Mouse (Mus musculus) limb, embryonic 12.5 days (tissue): ENCODE results near the gene Sesn2. TPM values are rescaled to one million over a fixed set of nuclear protein-coding genes. Genes with fewer than 3 reads are reported as not detected.

Source experiments
- ATAC-seq: fragments of 200-750 bp; cut with Nextera tagmentation; 2 replicates; pipeline ENCODE4 v1.8.0; 2017; ENCODE audit warnings: low read depth, moderate TSS enrichment; ENCODE audit not compliant: insufficient number of reproducible peaks, insufficient read depth, low FRiP score, low TSS enrichment
- H3K27ac ChIP-seq: fragments of 300-500 bp; sonication (generic); 2 replicates; pipeline ENCODE4 v1.5.1; 2016; ENCODE audit warnings: mild to moderate bottlenecking, moderate library complexity
- H3K27me3 ChIP-seq: fragments of 300-500 bp; sonication (generic); 2 replicates; pipeline ENCODE4 v1.6.1; 2016; ENCODE audit warnings: mild to moderate bottlenecking, moderate library complexity
- H3K36me3 ChIP-seq: fragments of 300-500 bp; sonication (generic); 2 replicates; pipeline ENCODE4 v1.6.1; 2016; ENCODE audit warnings: mild to moderate bottlenecking, moderate library complexity
- H3K4me1 ChIP-seq: fragments of 300-500 bp; sonication (generic); replicated peaks from 2 replicates; pipeline ENCODE4 v1.6.1; 2016
- H3K4me2 ChIP-seq: fragments of 300-500 bp; sonication (generic); 2 replicates; pipeline ENCODE4 v1.6.1; 2016; ENCODE audit warnings: mild to moderate bottlenecking, moderate library complexity
- H3K4me3 ChIP-seq: fragments of 300-500 bp; sonication (generic); replicated peaks from 2 replicates; pipeline ENCODE4 v1.5.1; 2016; ENCODE audit warnings: mild to moderate bottlenecking
- H3K9ac ChIP-seq: fragments of 300-500 bp; sonication (generic); replicated peaks from 2 replicates; pipeline ENCODE4 v1.6.1; 2016; ENCODE audit warnings: mild to moderate bottlenecking, moderate library complexity
- H3K9me3 ChIP-seq: fragments of 300-500 bp; sonication (generic); 2 replicates; pipeline ENCODE4 v1.6.1; 2016; ENCODE audit warnings: mild to moderate bottlenecking, moderate library complexity
- WGBS: fragments of 180-500 bp; shearing (Covaris S2); methylation state at CpG from one replicate; pipeline ENCODE4 v1.1.7; 2016; 5-methylcytosine and 5-hydroxymethylcytosine counted together
- polyA plus RNA-seq: library from polyadenylated mRNA; unstranded; fragments of >200 nt; fragmentation: Nextera tagmentation; extraction: Ambion mirVana; gene quantifications from 2 replicates; pipeline ENCODE4 v1.2.1, GENCODE M21; 2016

Sesn2 gene
- polyA plus RNA-seq, 1 experiment from 2014 or later: 11.3 TPM

DNA sequence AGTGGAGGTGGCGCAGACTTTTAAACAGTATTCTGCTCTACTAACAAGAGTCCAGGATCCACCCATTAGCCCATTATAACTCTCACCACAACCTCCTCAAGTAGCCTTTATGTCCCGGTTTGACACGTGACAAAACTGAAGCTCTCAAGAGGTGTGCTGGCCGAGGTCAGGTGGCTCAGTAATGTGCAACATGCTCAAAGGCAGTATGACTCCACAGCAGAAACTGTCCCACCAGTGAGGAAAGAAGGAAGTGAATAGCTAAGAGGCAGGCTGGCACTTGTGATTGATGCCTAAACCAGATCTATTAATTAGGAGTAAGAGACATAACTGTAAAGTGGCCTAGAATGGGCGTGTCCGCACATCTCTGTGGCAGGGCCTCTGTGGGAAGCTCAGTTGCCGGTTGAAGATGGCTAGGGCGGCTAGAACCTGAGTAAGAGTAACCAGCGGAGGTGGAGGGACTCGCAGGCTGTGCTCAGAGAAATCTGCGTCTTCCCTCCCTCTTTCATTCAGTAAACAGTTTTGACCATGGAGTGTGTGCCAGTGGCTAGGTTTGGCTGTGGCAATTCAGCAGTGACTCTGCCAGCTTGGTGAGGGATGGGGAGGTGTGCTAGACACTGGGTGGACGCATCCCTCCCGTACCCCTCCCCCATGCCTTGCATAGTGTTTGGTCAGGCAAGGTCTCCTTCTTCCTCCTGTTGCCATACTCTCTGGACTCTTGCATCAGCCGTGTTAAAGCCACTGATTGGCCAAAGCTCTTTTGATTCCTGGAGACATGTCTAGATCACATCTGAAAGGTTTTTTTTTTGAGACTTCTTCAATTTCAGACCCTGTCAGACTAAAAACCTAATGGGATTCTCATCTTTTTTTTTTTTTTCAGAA is 3.3 kb upstream of the Sesn2 start:
- Histone ChIP-seq H3K27ac (no peak overlapping the region), H3K36me3 (no peaks in the 10 kb centered on the region), H3K4me3 (no peak overlapping the region), H3K9ac (no peak overlapping the region), H3K9me3 (no peaks in the 10 kb centered on the region), H3K4me2 (peak overlapping the region; percentile 89), H3K27me3 (no peaks in the 10 kb centered on the region), H3K4me1 (peaks cover 20% of the 10 kb centered on the region)
- no peak for ATAC-seq
- 28% methylated on average over 14 of the region's 14 CpGs for WGBS

DNA sequence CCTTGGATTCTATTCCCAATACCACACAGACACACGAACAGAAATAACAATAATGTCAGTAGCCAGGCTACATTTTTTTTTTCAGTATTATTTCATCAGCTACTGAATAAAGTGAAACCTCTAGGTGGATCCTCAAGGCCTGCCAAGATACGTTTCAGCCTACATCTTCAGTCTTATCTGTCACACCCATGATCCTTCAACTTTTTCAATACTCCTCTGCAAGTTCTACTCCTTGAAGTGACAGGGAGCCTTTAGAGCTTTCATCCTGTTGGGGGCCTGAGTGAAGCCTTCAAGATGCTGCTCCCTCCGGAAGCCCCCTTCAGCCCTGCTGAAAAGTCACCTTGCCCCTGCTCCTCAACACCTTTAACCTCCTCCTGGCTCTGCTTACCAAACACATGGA is 1.8 kb upstream of the Sesn2 start:
- no peak overlapping the region for H3K27ac ChIP-seq
- H3K4me2 ChIP-seq: no peak overlapping the region
- peaks cover 21% of the 10 kb centered on the region for H3K4me1 ChIP-seq
- no peaks in the 10 kb centered on the region for H3K9me3 ChIP-seq
- H3K9ac ChIP-seq: no peak overlapping the region
- H3K4me3 ChIP-seq: no peak overlapping the region
- 77% methylated on average over 3 of the region's 3 CpGs for WGBS
- ATAC-seq: no peak
- no peaks in the 10 kb centered on the region for H3K36me3 ChIP-seq
- no peaks in the 10 kb centered on the region for H3K27me3 ChIP-seq

DNA sequence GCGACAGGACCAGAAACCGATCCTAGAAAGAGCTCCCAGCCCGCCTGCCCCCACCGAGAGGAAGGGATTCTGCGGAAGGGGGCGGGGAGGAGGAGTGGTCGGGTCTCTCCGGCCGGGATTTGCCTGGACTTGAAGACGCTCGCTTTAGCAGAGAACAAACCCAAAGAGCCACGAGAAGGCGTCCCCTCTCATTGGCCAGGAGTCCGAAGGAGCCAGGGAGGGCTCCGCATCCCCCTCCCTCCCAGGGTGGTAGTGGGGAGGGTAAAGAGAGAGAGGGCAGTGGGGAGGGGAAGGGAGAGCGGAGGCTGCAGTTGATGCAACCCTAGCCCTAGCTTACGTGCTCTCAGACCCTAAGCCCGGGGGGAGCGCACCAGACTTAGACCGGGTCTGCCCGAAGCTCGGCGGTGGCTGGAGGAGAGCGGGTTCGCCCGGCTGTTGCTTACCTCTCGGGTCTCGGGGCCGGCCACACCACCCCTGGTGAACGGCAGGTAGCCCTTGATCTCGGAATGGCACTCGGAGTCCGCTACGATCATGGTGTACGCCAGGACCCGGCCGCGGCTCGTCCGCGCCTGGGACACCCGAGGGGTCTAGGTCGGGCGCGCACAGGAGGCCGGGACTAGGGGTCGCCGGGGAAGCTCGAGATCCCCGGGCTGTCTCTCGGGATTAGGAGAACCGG is 542 bp downstream of the Sesn2 start:
- Histone ChIP-seq H3K27me3 (no peaks in the 10 kb centered on the region; the same call in 1 of the 2 replicates), H3K9ac (peak overlapping the region; percentile 71), H3K9me3 (no peaks in the 10 kb centered on the region), H3K27ac (peak overlapping the region; percentile 81), H3K4me1 (peaks cover 21% of the 10 kb centered on the region), H3K36me3 (no peaks in the 10 kb centered on the region), H3K4me3 (peak overlapping the region; percentile 65), H3K4me2 (peak overlapping the region; percentile 86)
- peak; percentile 77 for ATAC-seq
- WGBS: under 1% methylated on average over 52 of the region's 52 CpGs

DNA sequence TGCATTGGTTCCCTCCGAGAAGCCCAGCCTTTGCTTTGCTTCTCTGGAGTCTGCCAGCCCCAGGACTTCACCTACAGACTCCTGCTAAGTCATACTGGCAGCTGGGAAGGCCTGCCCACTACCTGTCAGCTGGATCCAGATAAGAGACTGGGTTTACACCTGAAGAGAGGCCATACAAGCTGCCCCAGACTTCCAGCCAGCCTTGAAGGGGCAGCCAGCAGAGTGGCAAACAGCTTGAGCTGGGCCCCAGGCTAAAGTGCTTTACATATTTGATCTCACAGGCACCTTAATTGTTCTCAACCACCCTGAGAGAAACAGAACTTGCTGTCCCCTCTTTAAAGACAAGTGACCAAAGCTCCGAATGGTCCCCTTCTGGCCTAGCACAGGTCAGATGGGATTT is 3.1 kb downstream of the Sesn2 start:
- Histone ChIP-seq H3K4me1 (peaks cover 8% of the 10 kb centered on the region), H3K27me3 (no peaks in the 10 kb centered on the region; the same call in 1 of the 2 replicates), H3K9me3 (no peaks in the 10 kb centered on the region), H3K4me3 (no peak overlapping the region), H3K9ac (peak overlapping the region; percentile 8; the same call in 1 of the 2 replicates), H3K36me3 (no peaks in the 10 kb centered on the region), H3K4me2 (no peak overlapping the region), H3K27ac (no peak overlapping the region)
- ATAC-seq: no peak
- 38% methylated on average over 2 of the region's 2 CpGs for WGBS

DNA sequence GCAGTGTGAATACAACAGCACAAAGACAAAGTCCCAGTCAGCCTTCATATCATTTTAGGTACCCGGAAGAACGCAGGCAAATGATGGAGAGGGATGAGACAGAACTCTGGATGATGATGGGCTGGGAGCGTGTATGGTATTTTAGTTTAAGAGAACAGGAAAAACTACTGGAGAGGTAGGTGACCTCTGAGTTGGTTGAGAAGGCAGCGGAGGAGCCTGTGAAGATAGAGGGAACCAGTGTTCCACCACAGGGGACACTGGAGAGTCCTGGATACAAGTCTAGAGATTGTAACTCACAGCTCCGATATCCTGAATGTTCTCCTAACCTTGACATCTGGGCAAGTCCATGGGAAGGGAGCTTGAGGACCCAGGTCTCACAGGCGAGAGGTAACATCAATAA is 4.1 kb downstream of the Sesn2 start:
- ATAC-seq: no peak
- Histone ChIP-seq H3K4me1 (peaks cover 8% of the 10 kb centered on the region), H3K9me3 (no peaks in the 10 kb centered on the region), H3K4me3 (no peak overlapping the region), H3K36me3 (no peaks in the 10 kb centered on the region), H3K9ac (no peak overlapping the region), H3K4me2 (no peak overlapping the region), H3K27me3 (no peaks in the 10 kb centered on the region; the same call in 1 of the 2 replicates), H3K27ac (no peak overlapping the region)
- WGBS: 80% methylated on average over 6 of the region's 6 CpGs

DNA sequence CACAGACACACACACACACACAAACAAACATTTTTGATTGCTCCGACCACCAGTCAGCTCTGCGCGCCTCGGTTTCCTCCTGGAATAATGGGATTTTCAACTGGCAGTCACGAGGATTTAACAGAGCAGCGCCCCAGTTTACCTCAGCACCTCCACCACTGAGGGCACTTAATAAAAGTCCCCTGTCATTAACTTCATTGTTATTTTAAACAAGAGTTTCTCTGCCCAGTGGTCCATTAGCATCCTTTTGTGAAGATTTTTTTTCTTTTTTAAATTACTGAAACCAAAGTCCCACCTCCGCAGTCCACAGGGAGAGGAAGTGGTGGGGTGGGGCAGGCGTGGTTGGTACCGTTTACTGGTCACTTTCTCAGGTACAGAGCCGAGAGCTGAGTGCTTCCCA is 4.5 kb downstream of the Sesn2 start:
- Histone ChIP-seq H3K9me3 (no peaks in the 10 kb centered on the region), H3K36me3 (no peaks in the 10 kb centered on the region), H3K27me3 (no peaks in the 10 kb centered on the region; the same call in 1 of the 2 replicates), H3K4me3 (no peak overlapping the region), H3K4me2 (no peak overlapping the region), H3K27ac (no peak overlapping the region), H3K9ac (no peak overlapping the region), H3K4me1 (peaks cover 8% of the 10 kb centered on the region)
- ATAC-seq: no peak
- 40% methylated on average over 10 of the region's 10 CpGs for WGBS

DNA sequence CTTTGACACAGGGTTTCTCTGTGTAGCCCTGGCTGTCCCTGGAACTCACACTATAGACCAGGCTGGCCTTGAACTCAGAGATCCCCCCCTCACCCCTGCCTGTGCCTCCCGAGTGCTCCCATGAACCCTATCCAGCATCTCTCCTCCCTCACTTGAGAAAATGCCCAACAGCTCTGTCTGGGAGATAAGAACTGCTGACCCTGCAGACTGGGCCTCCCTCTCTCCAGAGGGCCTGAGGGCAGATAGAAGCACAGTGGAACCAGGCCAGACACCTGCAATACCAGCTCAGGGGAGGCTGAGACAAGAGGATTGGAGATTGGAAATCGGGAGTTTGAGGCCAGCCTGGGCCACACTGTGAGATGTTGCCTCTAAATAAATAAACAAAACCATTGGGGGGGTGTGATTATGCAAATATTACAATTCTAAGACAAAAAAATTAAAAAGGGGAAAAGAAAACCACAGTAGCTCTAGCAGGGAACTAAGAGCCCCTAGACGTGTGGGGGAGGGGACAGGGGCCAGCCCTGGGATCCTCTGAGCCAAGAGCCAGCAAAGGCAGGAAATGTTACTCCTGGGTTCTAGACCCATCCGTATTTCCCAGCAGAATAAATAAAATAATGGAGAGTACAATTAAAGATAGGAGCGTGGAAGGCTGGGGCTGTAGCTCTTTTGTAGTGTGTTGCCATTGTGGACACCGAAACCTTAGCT is 5.1 kb downstream of the Sesn2 start:
- H3K4me1 ChIP-seq: peaks cover 6% of the 10 kb centered on the region
- no peak overlapping the region for H3K4me2 ChIP-seq
- H3K9ac ChIP-seq: no peak overlapping the region
- ATAC-seq: no peak
- no peaks in the 10 kb centered on the region; the same call in 1 of the 2 replicates for H3K27me3 ChIP-seq
- no peaks in the 10 kb centered on the region for H3K36me3 ChIP-seq
- WGBS: 68% methylated on average over 6 of the region's 6 CpGs
- no peaks in the 10 kb centered on the region for H3K9me3 ChIP-seq
- no peak overlapping the region for H3K27ac ChIP-seq
- H3K4me3 ChIP-seq: no peak overlapping the region

DNA sequence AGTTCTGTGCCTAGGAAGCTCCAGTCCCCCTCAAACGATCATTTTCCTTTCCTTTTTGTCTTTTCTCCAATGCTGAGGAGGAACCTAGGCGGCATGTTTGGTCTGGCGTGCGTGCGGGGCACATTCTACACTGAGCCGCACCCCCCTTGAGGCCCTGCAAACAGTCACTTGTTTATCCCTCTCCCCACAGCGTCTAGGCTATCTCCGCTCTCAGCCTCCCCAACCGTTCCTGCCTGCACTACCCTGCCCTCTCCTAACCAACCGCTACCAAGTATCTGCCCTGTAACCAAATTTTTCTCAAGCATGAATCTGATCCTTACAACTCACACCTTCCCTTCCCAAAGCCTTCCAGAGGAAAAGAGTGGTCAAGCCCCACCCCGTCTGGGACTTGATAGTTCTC is 7.0 kb downstream of the Sesn2 start:
- Histone ChIP-seq H3K4me1 (no peaks in the 10 kb centered on the region), H3K4me3 (no peak overlapping the region), H3K36me3 (peaks cover 13% of the 10 kb centered on the region; the same call in 1 of the 2 replicates), H3K9ac (no peak overlapping the region), H3K27ac (no peak overlapping the region), H3K9me3 (no peaks in the 10 kb centered on the region), H3K4me2 (no peak overlapping the region), H3K27me3 (no peaks in the 10 kb centered on the region; the same call in 1 of the 2 replicates)
- WGBS: 89% methylated on average over 11 of the region's 11 CpGs
- no peak for ATAC-seq

DNA sequence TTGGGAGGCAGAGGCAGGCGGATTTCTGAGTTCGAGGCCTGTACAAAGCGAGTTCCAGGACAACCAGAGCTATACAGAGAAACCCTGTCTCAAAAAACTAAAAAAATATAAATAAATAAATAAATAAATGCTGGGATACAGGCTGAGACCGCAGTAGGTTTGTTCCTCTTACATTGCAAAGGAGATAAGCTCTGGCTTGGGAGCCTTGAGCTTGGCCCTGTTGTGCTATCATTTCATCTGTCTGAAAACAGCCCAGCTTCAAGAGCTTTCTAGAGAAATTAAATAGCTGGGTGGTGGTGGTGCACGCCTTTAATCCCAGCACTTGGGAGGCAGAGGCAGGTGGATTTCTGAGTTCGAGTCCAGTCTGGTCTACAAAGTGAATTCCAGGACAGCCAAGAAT is 8.7 kb downstream of the Sesn2 start:
- Histone ChIP-seq H3K27ac (no peak overlapping the region), H3K4me1 (no peaks in the 10 kb centered on the region), H3K27me3 (no peaks in the 10 kb centered on the region; the same call in 1 of the 2 replicates), H3K9me3 (no peaks in the 10 kb centered on the region), H3K4me3 (no peak overlapping the region), H3K9ac (no peak overlapping the region), H3K36me3 (peaks cover 30% of the 10 kb centered on the region; the same call in 1 of the 2 replicates), H3K4me2 (no peak overlapping the region)
- WGBS: 95% methylated on average over 6 of the region's 6 CpGs
- ATAC-seq: no peak

DNA sequence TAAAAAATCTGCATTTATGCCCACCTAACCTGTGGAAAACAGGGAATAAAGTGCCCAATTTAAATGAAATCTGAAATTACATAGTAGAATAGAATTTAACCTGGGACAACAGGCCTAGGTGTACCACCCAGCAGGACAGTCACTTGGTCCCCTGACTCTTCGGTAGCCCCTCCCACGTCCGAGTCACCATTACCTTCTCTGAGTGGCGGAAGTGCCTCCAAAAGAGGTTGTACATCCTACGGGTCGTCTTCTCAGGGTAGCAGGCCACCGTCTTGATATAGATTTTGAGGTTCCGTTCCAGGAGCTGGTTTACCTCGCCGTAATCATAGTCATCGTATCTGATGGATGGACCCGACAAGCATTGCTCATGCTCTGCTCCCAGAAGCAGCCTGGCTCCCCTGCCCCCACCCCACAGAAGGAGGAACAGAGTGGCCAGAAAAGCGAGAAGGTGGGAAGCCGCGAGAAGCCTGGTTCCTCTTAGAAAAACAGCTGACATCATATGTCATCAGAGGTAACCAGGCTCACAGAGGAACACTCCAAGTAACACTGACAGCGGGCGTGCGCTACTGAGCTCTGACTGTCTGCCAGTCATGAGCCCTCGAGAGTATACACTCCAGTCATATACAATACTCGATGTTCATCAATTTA is 15.9 kb downstream of the Sesn2 start:
- Histone ChIP-seq H3K4me1 (peaks cover 22% of the 10 kb centered on the region), H3K4me3 (no peak overlapping the region), H3K9me3 (no peaks in the 10 kb centered on the region), H3K9ac (no peak overlapping the region), H3K36me3 (peaks cover 53% of the 10 kb centered on the region), H3K27me3 (no peaks in the 10 kb centered on the region), H3K27ac (no peak overlapping the region), H3K4me2 (no peak overlapping the region)
- WGBS: 87% methylated on average over 20 of the region's 20 CpGs
- no peak for ATAC-seq
